Mouse (Mus musculus) cerebellum, adult 2 months (tissue): ENCODE measurements around the gene St6gal2. TPM values are rescaled to one million over a fixed set of nuclear protein-coding genes. Genes with fewer than 3 reads are reported as not detected.
A peak's percentile ranks its signal among the peaks of the same experiment; 100 is the strongest.

Source experiments
- DNase-seq, 2 experiments: peaks; one replicate each; pipeline ENCODE4 v3.0.0; 2021
- H3K27ac ChIP-seq: fragments of 200-500 bp; 2 replicates; pipeline ENCODE4 v1.5.1; 2012; ENCODE audit warnings: low read length, control low read depth, inconsistent platforms; ENCODE audit not compliant: insufficient read depth
- H3K27me3 ChIP-seq: fragments of 200-500 bp; 2 replicates; pipeline ENCODE4 v1.6.1; 2012; ENCODE audit warnings: inconsistent platforms, mild to moderate bottlenecking, low read length, moderate library complexity; ENCODE audit not compliant: control insufficient read depth, insufficient read depth
- H3K4me1 ChIP-seq: fragments of 200-500 bp; 2 replicates; pipeline ENCODE4 v1.6.1; 2011; ENCODE audit warnings: low read length; ENCODE audit not compliant: control insufficient read depth, insufficient read depth
- H3K4me3 ChIP-seq: fragments of 200-500 bp; replicated peaks from 2 replicates; pipeline ENCODE3; 2011; ENCODE audit warnings: mild to moderate bottlenecking, low read depth, low read length, control low read depth; ENCODE audit not compliant: insufficient read depth
- CTCF ChIP-seq: fragments of 200-500 bp; IDR thresholded peaks from 2 replicates; pipeline ENCODE4 v1.5.1; 2011; ENCODE audit warnings: low read depth, mild to moderate bottlenecking, control low read depth, low read length, moderate library complexity, borderline replicate concordance; ENCODE audit not compliant: insufficient read depth
- POLR2A ChIP-seq: fragments of 200-500 bp; IDR thresholded peaks from 2 replicates; pipeline ENCODE4 v1.6.1; 2011; ENCODE audit warnings: low read length, control low read depth, borderline replicate concordance; ENCODE audit not compliant: insufficient read depth
- WGBS: fragments of 180-500 bp; shearing (Covaris S2); methylation state at CpG from one replicate; pipeline ENCODE4 v1.1.7; 2018; 5-methylcytosine and 5-hydroxymethylcytosine counted together
- polyA plus RNA-seq: library from polyadenylated mRNA; depleted of rRNA; stranded (reverse); fragments of >200 nt; gene quantifications from 2 replicates; pipeline ENCODE4 v1.2.3, GENCODE M21; 2012; rRNA removed

Gene St6gal2
- 2.4 and 3.1 TPM in 2 replicates for polyA plus RNA-seq

DNA sequence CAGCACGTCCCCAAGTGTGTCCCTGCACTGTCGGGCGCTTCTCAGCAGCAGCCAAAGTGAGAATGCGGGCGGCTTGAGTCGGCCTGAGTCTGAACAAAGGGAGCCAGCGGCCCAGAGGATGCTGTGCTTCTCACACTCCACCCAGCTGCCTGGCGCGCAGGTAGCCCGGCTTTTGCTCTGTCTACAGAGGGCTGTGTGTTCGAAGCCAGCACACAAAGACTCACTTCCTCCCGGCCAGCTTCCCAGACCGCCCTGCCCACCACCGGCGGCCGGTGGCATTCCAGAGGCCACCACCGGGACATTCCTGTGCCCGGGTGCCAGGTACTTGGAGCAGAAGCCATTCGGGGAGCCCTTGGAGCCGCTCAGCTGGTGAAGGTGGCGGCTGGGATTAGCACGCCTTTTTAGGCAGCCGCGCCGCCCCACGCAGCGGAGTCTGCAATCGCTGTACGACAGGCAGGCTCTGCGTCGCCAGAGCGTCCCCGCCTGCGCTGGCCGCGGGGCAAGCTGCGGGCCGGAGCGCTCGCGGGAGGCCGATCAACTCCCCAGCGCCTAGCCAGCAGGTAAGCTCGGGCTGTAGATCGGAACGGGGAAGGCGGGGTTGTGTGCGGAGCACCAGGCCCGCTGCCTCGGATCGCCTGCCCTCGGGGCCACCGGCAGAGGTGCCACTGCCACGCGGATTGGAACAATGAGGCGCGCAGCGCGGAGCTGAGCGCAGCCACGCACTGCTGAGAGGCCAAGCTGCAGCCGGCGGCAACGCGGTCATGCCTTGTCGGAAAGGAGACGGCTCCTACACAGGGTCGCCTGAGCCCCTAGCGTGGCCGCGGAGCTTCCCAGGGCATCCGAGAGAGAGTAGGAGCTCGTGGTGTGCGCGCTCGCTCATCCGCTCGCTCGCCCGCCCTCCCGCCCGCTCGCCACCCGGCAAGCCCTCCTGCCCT is at the start of gene St6gal2:
St6gal2 (plus strand) TSS at position 133 of the 935 bp plus-strand sequence.
- DNase-seq: peak; percentile 22 to 30
- Histone ChIP-seq H3K4me1 (no peaks in the 10 kb centered on the region; the same call in 1 of the 2 replicates), H3K27ac (no peak within 1 kb of the TSS), H3K4me3 (peak within 1 kb of the TSS; percentile 47), H3K27me3 (0 out of 2 replicates have a peak, but pooled peaks cover 1% of the 10 kb centered on the region)
- WGBS: under 1% methylated on average over 84 of the region's 84 CpGs
- TF ChIP-seq CTCF (no peak), POLR2A (no peak)

DNA sequence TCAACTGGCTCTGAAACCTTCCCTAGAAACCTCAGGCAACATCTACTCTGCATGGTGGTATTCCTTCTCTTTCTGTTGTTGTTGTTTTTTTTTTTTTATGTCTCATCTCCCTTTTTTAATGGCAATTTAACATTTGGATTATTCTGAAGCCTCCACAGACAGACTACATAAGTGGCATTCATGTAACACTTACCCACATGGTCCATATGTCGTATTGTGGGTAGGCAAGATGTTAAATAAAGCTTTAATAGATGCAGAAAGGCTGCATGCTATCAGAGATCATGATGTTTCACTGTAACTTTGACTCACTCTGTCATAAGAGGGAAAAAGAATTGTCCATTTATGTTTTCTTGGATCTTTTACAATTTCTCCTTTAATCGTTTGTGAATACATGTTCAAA is 39.1 kb upstream of the St6gal2 start:
- H3K27ac ChIP-seq: no peak overlapping the region

DNA sequence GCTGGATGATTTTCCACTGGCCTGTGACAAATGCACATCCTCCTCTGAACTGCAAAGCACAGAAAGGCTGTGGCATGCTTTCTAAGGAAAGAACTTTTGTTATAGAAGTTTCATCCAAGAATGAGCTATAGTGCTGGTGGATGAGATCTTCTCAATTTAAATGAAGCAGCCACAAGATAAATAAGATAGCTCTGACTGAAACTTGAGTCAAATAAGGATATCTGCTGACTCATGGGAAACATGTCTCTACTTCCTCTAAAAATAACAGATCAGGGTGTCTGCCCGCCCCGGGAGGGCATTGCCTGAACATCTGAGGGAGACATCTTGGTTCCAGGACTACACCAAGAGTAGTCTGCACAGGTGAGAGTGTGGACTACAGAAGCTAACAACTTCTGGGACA is 28.7 kb upstream of the St6gal2 start:
- Histone ChIP-seq H3K4me1 (no peaks in the 10 kb centered on the region), H3K27ac (no peak overlapping the region), H3K4me3 (no peak overlapping the region), H3K27me3 (no peaks in the 10 kb centered on the region)
- WGBS: 92% methylated on average over 2 of the region's 2 CpGs
- TF ChIP-seq CTCF (no peak), POLR2A (no peak)
- no peak for DNase-seq

More for the DNA sequence above, 39.1 kb upstream of the St6gal2 start:
- 80% methylated on average over 2 of the region's 2 CpGs for WGBS
- TF ChIP-seq CTCF (no peak), POLR2A (no peak)
- DNase-seq: no peak
- Histone ChIP-seq H3K4me1 (no peaks in the 10 kb centered on the region), H3K4me3 (no peak overlapping the region), H3K27me3 (no peaks in the 10 kb centered on the region)

DNA sequence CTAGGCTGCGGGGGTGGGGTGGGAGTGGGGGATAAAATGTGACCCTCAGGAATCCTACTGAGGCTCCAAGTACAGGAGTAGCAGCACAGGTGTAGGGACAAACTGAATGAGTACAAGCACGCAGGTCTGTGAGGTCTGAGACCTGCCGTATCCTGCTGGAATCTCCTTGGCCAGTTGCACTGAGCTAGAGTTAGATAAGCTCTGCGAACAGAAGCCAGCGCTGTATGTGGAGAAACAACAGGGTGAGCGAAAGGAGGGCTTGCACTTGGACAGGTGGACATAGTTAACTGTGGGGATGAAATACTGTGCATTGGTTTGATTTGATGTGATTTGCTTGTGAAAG is 974 bp downstream of the St6gal2 start:
- 0 out of 2 replicates have a peak, but pooled peaks cover 1% of the 10 kb centered on the region for H3K27me3 ChIP-seq
- DNase-seq: peak in 1 of 2 experiments; percentile 4
- no peak for TF ChIP-seq POLR2A
- TF ChIP-seq CTCF: no peak
- no peak overlapping the region for H3K27ac ChIP-seq
- WGBS: 3% methylated on average over 6 of the region's 6 CpGs
- peak overlapping the region; percentile 47 for H3K4me3 ChIP-seq
- H3K4me1 ChIP-seq: no peaks in the 10 kb centered on the region; the same call in 1 of the 2 replicates

DNA sequence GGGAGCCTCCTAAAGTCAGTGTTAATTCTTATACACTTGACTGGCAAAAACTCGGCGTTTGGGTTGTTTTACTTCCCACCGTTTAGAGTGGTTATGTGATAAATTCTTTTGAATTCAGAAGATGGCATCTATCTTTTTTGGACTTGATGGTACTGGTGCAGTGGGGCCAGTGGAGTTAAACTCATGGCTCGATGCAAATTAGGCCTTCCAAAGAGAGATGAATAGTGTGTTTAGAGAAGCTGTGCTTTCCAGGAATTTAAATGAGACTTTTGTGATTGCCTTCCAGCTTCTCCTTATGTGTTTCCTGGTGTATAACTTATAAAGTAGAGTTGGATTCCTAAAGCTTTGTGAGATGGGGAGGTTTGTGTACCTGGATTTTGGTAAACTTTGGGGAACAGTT is 1.5 kb downstream of the St6gal2 start:
- Histone ChIP-seq H3K4me1 (no peaks in the 10 kb centered on the region; the same call in 1 of the 2 replicates), H3K4me3 (no peak overlapping the region), H3K27me3 (0 out of 2 replicates have a peak, but pooled peaks cover 1% of the 10 kb centered on the region), H3K27ac (no peak overlapping the region)
- TF ChIP-seq POLR2A: no peak
- TF ChIP-seq CTCF: no peak
- WGBS: 25% methylated on average over 4 of the region's 4 CpGs
- no peak for DNase-seq

DNA sequence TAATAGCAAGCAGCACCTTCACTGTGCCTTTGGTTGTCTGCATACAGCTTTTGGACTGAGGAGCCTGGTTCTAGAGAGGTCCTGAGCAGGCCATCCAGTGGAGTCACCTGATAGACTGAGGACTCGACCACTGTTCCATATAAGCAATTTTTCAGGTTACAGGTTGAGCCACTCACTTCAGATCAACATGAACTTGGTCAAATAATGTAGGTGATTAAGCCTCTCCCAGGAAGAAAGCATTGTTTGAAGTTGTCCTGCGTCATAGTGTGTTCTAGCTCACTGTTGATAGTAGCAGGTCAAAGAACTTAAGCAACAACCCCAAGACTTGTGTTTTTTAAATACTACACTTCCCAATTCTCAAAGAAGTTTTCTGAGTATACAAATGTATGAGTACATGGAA is 5.8 kb downstream of the St6gal2 start:
- no peaks in the 10 kb centered on the region for H3K4me1 ChIP-seq
- H3K27ac ChIP-seq: no peak overlapping the region
- no peak overlapping the region for H3K4me3 ChIP-seq
- no peak for DNase-seq
- H3K27me3 ChIP-seq: 0 out of 2 replicates have a peak, but pooled peaks cover 1% of the 10 kb centered on the region
- WGBS: 67% methylated on average over 2 of the region's 2 CpGs
- TF ChIP-seq POLR2A: no peak
- no peak for TF ChIP-seq CTCF

DNA sequence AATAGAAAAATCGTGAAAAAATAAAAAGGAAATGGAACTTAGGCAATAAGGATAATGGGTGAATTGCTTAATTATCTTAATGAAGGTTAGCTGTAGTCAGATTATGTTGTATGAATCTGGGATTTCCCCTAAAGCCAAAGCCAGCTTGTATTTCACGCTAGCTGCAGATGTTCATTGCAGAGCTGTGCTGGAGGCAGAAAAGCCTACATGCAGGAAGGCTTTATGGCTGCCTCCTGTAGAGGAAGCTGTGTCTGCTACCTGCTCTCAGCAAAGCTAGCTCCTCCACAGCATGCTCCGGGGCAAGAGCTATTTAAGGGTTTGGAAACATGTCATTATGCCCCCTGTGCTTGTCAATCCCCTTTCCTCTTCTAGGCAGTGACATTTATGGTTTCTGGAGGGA is 9.3 kb downstream of the St6gal2 start:
- H3K27me3 ChIP-seq: no peaks in the 10 kb centered on the region
- DNase-seq: no peak
- WGBS: 69% methylated on average over 3 of the region's 3 CpGs
- H3K27ac ChIP-seq: no peak overlapping the region
- no peak overlapping the region for H3K4me3 ChIP-seq
- TF ChIP-seq CTCF: no peak
- no peak for TF ChIP-seq POLR2A
- H3K4me1 ChIP-seq: no peaks in the 10 kb centered on the region

DNA sequence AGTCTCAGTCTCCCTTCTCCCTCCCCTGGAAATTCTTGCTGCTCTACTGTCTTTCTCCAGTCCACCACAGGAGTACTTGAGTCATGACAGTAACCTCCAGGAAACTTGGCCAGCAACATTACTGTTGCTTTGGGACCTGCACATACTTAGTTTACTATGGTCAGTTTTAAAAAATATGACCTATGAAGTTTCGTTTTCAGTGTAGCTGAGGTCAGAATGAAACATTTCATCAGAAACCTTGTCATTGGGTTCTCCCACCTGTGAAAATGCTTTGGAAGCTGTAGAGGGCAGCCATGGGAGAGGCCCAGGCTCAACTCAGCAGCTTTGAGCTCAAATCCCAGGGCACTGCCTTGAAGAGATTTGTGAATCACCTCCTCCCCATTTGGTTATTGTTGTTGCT is 15.0 kb downstream of the St6gal2 start:
- DNase-seq: no peak
- Histone ChIP-seq H3K4me3 (no peak overlapping the region), H3K4me1 (no peaks in the 10 kb centered on the region), H3K27ac (no peak overlapping the region), H3K27me3 (no peaks in the 10 kb centered on the region)
- TF ChIP-seq POLR2A (no peak), CTCF (no peak)
- 84% methylated on average over 1 of the region's 1 CpGs for WGBS
